Mouse (Mus musculus): ENCODE data around the gene Ndufab1. TPM values are rescaled to one million over a fixed set of nuclear protein-coding genes. Genes with fewer than 3 reads are reported as not detected.

Ndufab1 gene
- polyA plus RNA-seq, 1 experiment = 361 TPM

DNA sequence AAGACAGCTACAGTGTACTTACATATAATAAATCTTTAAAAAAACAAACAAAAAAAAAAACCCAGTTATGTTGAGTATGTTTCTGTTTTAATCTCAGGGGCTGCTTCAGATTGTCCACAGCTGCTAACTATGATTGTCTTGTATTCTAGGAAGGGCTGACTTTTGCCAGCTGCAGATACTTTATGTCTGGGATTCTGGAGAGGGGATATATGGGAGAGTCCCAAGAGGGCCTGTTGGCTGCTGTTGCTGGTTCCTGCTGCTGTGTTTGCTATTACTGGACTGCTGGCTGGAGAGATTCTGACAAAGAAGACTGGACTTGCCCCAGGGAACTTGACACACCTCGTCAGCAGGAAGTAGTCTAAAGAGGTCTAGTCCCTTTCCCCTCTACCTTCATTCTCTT, 50.9 kb downstream of the Ndufab1 start:
- no peaks in the 10 kb centered on the region for H3K27me3 ChIP-seq (ENCODE audit: control insufficient read depth, insufficient read depth, low read length)
- H3K36me3 ChIP-seq (ENCODE audit: control insufficient read depth, insufficient read depth, low read length) = no peaks in the 10 kb centered on the region
- no peak for DNase-seq
- H3K4me3 ChIP-seq (ENCODE audit: control insufficient read depth, insufficient read depth, low read length) = no peak overlapping the region
- no peak overlapping the region for H3K27ac ChIP-seq (ENCODE audit: control insufficient read depth, insufficient read depth, low read length)
- WGBS = 91% methylated on average over 1 of the region's 1 CpGs
- TF ChIP-seq POLR2A (IDR thresholded peaks at IDR 0.05; ENCODE audit: control insufficient read depth, extremely low read depth, insufficient read depth, low read length, poor library complexity) = no peak
- TF ChIP-seq CTCF (IDR thresholded peaks at IDR 0.05; ENCODE audit: borderline replicate concordance, control insufficient read depth, extremely low read depth, insufficient read depth, low read length, poor library complexity) = no peak
- no peaks in the 10 kb centered on the region for H3K4me1 ChIP-seq (replicated peaks; ENCODE audit: control insufficient read depth, insufficient read depth, low read length)

DNA sequence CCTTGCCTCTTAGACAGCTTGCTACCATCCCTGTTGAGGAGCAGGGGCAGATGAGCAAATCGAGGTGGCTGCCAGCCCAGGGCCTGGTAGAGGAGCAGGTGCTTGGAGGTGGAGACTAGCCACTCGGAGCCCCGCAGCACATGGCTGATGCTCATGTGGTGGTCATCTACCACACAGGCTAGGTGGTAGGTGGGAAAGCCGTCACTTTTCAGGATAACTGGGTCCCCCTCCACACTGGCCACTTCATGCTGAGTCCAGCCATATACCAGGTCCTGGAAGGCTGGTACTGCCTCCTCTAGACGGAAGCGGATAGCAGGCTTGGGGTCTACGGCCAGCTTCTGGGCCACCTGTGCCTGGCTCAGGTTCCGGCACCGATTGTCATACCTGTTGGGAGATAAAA, 53.5 kb downstream of the Ndufab1 start:
- TF ChIP-seq POLR2A (IDR thresholded peaks at IDR 0.05; ENCODE audit: control insufficient read depth, extremely low read depth, insufficient read depth, low read length, poor library complexity) (no peak), CTCF (IDR thresholded peaks at IDR 0.05; ENCODE audit: borderline replicate concordance, control insufficient read depth, extremely low read depth, insufficient read depth, low read length, poor library complexity) (no peak)
- Histone ChIP-seq H3K27me3 (ENCODE audit: control insufficient read depth, insufficient read depth, low read length) (no peaks in the 10 kb centered on the region), H3K36me3 (ENCODE audit: control insufficient read depth, insufficient read depth, low read length) (no peaks in the 10 kb centered on the region), H3K27ac (ENCODE audit: control insufficient read depth, insufficient read depth, low read length) (no peak overlapping the region), H3K4me1 (replicated peaks; ENCODE audit: control insufficient read depth, insufficient read depth, low read length) (no peaks in the 10 kb centered on the region), H3K4me3 (ENCODE audit: control insufficient read depth, insufficient read depth, low read length) (no peak overlapping the region)
- no peak for DNase-seq
- 97% methylated on average over 9 of the region's 9 CpGs for WGBS

DNA sequence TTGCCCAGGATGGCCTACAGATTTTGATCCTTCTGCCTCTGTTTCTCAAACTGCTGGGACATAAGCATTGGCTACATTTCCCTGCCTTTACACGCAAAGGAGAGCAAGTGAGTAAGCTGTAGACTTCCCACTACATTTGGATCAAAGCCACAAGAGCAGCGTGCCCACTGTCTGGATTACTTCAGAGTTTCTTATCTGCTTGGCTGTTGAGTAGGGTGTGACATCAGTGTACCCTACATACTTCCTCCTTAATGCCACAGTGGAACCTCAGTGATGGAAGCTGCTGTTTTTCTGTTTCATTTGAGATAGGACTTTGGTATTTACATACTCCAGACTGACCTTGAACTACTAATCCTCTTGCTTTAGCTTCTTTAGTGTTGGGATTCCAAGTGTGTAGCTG, 54.9 kb downstream of the Ndufab1 start:
- Histone ChIP-seq H3K4me3 (ENCODE audit: control insufficient read depth, insufficient read depth, low read length) (no peak overlapping the region), H3K4me1 (replicated peaks; ENCODE audit: control insufficient read depth, insufficient read depth, low read length) (no peaks in the 10 kb centered on the region), H3K36me3 (ENCODE audit: control insufficient read depth, insufficient read depth, low read length) (no peaks in the 10 kb centered on the region), H3K27ac (ENCODE audit: control insufficient read depth, insufficient read depth, low read length) (no peak overlapping the region), H3K27me3 (ENCODE audit: control insufficient read depth, insufficient read depth, low read length) (no peaks in the 10 kb centered on the region)
- 85% methylated on average over 2 of the region's 2 CpGs for WGBS
- TF ChIP-seq POLR2A (IDR thresholded peaks at IDR 0.05; ENCODE audit: control insufficient read depth, extremely low read depth, insufficient read depth, low read length, poor library complexity) (no peak), CTCF (IDR thresholded peaks at IDR 0.05; ENCODE audit: borderline replicate concordance, control insufficient read depth, extremely low read depth, insufficient read depth, low read length, poor library complexity) (no peak)
- no peak for DNase-seq

DNA sequence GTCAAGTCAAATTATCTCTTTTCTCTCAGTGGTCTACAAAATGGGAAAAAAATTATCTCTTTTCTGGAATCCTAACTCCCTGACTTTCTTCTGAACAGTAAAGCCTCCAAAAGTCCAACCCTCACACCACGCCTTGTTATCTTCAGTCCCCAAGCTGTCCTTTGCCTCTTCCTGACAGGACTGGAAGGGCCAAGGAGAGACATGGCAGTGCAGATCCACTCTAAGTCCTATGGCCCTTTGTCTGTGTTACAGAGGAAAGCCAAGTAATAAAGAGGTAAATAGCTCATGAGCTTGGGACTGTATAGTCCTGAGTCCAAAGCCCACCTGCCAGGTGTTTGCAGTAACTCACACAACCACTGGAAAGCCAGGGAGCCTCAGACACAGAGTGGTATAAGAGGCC, 56.0 kb downstream of the Ndufab1 start:
- DNase-seq = no peak
- Histone ChIP-seq H3K36me3 (ENCODE audit: control insufficient read depth, insufficient read depth, low read length) (no peaks in the 10 kb centered on the region), H3K27ac (ENCODE audit: control insufficient read depth, insufficient read depth, low read length) (no peak overlapping the region), H3K4me1 (replicated peaks; ENCODE audit: control insufficient read depth, insufficient read depth, low read length) (no peaks in the 10 kb centered on the region), H3K27me3 (ENCODE audit: control insufficient read depth, insufficient read depth, low read length) (no peaks in the 10 kb centered on the region), H3K4me3 (ENCODE audit: control insufficient read depth, insufficient read depth, low read length) (no peak overlapping the region)
- WGBS = 95% methylated on average over 1 of the region's 1 CpGs
- no peak for TF ChIP-seq CTCF (IDR thresholded peaks at IDR 0.05; ENCODE audit: borderline replicate concordance, control insufficient read depth, extremely low read depth, insufficient read depth, low read length, poor library complexity)
- TF ChIP-seq POLR2A (IDR thresholded peaks at IDR 0.05; ENCODE audit: control insufficient read depth, extremely low read depth, insufficient read depth, low read length, poor library complexity) = no peak

DNA sequence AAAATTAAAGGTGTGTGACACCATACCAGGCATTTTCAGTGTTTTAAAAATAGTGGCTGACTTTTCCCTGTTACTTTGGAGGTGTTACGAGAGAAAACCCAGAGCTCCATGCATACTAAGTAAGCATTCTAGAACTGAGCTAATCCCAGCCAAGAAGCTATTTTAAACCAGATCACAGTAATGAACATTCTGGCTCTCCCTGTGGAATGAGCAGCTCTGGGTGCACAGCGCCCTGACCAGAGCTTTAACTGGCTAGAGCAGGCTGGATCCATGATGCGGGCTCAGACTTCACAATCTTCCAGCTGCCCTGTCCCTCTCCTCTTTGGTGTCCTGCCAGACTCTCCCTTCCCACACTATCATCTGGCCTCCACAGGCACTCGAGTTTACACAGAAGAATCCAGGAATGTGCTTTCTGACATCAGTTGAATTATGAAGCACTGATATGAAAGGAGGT, 56.5 kb downstream of the Ndufab1 start:
- Histone ChIP-seq H3K27me3 (ENCODE audit: control insufficient read depth, insufficient read depth, low read length) (no peaks in the 10 kb centered on the region), H3K36me3 (ENCODE audit: control insufficient read depth, insufficient read depth, low read length) (no peaks in the 10 kb centered on the region), H3K4me3 (ENCODE audit: control insufficient read depth, insufficient read depth, low read length) (no peak overlapping the region), H3K27ac (ENCODE audit: control insufficient read depth, insufficient read depth, low read length) (no peak overlapping the region), H3K4me1 (replicated peaks; ENCODE audit: control insufficient read depth, insufficient read depth, low read length) (no peaks in the 10 kb centered on the region)
- WGBS = 92% methylated on average over 4 of the region's 4 CpGs
- DNase-seq = no peak
- no peak for TF ChIP-seq CTCF (IDR thresholded peaks at IDR 0.05; ENCODE audit: borderline replicate concordance, control insufficient read depth, extremely low read depth, insufficient read depth, low read length, poor library complexity)
- TF ChIP-seq POLR2A (IDR thresholded peaks at IDR 0.05; ENCODE audit: control insufficient read depth, extremely low read depth, insufficient read depth, low read length, poor library complexity) = no peak

DNA sequence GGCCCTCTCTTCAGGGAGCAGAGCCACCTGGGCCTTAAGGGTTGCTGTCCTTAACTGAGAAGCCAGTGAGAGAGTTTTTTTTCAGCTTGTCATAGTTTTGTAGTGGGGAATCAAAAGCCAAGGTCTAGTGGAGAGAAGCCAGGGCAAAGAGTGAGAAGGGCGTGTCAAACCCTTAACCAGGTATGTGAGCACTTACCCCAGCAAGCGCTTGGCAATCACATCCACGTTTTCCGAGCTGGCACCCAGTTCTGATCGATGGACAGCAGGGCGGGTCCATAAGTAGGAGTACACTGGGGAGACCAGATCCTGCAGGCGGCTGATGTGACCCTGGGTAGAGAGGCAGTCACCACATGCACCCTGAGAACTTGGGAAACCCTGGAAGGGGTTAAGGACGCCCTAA, 57.6 kb downstream of the Ndufab1 start:
- TF ChIP-seq CTCF (IDR thresholded peaks at IDR 0.05; ENCODE audit: borderline replicate concordance, control insufficient read depth, extremely low read depth, insufficient read depth, low read length, poor library complexity) (no peak), POLR2A (IDR thresholded peaks at IDR 0.05; ENCODE audit: control insufficient read depth, extremely low read depth, insufficient read depth, low read length, poor library complexity) (no peak)
- no peak overlapping the region for H3K27ac ChIP-seq (ENCODE audit: control insufficient read depth, insufficient read depth, low read length)
- no peak for DNase-seq
- H3K4me3 ChIP-seq (ENCODE audit: control insufficient read depth, insufficient read depth, low read length) = no peak overlapping the region
- no peaks in the 10 kb centered on the region for H3K27me3 ChIP-seq (ENCODE audit: control insufficient read depth, insufficient read depth, low read length)
- H3K4me1 ChIP-seq (replicated peaks; ENCODE audit: control insufficient read depth, insufficient read depth, low read length) = no peaks in the 10 kb centered on the region
- no peaks in the 10 kb centered on the region for H3K36me3 ChIP-seq (ENCODE audit: control insufficient read depth, insufficient read depth, low read length)
- WGBS = 97% methylated on average over 8 of the region's 8 CpGs

Other genes with a start within 250 kb of the Ndufab1 start
- 0.52 and 1.1 TPM in 2 replicates for gene Scnn1b, start 236.8 kb downstream of the Ndufab1 start, polyA plus RNA-seq (2012; rRNA removed)
- 14.1 and 15.2 TPM in 2 replicates for gene Cog7, start 120.2 kb downstream of the Ndufab1 start, polyA plus RNA-seq (2012; rRNA removed)
- 35.4 and 51.1 TPM in 2 replicates for gene Gga2, start 80.7 kb downstream of the Ndufab1 start, polyA plus RNA-seq (2012; rRNA removed)
- 34.3 and 35.1 TPM in 2 replicates for gene Ubfd1, start 34.7 kb downstream of the Ndufab1 start, polyA plus RNA-seq (2012; rRNA removed)
- 9.6 and 10.5 TPM in 2 replicates for gene Ears2, start 34.6 kb downstream of the Ndufab1 start, polyA plus RNA-seq (2012; rRNA removed)
- 5.9 and 6.1 TPM in 2 replicates for gene Palb2, start 31.1 kb upstream of the Ndufab1 start, polyA plus RNA-seq (2012; rRNA removed)
- gene Dctn5, start 31.2 kb upstream of the Ndufab1 start, polyA plus RNA-seq (2012; rRNA removed) = 99.5 and 130 TPM in 2 replicates
- gene Plk1, start 57.6 kb upstream of the Ndufab1 start, polyA plus RNA-seq (2012; rRNA removed) = 71.8 and 93.5 TPM in 2 replicates
- gene Ern2, start 84.3 kb upstream of the Ndufab1 start, polyA plus RNA-seq (2012; rRNA removed) = 0.11 and 0.17 TPM in 2 replicates
- 5.5 and 5.7 TPM in 2 replicates for gene Chp2, start 117.6 kb upstream of the Ndufab1 start, polyA plus RNA-seq (2012; rRNA removed)
- gene Prkcb, start 186.9 kb upstream of the Ndufab1 start, polyA plus RNA-seq (2012; rRNA removed) = 242 and 247 TPM in 2 replicates

Measured in thymus, adult 2 months (tissue).